Mouse (Mus musculus) retina, adult 2 months (tissue): Measurements from ENCODE around the gene Mrpl45.

ENCODE experiments used
- DNase-seq: peaks from one replicate; pipeline ENCODE4 v3.0.0-alpha.2; 2012; ENCODE audit warnings: low read depth, low spot score

Gene Mrpl45

DNA sequence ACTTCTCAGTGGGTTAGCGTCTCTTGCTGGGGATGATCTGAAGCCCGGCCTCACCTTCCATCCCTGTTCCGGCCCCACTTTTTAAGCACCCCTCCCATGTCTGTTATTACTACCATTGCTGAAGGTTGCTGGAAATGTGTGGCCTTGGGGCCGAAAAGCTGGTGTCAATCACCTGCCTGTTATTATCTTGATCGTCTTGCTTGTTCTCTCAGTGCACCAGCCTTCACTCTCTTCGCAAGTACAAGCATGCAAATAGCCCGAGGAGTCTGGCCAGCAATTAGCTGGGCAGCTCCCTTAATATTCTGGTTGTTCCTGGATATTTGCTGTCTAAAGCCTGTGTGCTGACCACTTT, 48.1 kb downstream of the Mrpl45 start:
- DNase-seq: no peak

DNA sequence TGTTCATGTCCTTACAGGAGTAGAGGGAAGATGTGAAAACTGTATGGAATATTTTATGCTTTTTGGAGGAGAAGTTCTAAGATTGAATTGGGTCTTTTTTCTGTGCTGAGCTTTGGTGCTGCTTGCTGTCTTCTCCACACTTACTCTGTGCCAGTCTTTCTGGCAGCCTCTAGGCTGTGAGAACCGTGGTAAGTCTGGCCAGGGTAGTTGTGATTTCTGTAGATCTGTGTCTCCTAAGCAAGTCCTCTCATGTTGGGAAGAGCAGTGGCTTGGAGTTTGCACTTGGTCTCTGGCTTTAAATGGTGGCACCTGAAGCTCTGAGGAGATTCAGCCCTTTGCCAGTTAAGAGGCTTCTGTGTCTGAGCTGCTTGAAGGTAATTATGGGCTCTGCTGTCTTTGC, 50.0 kb downstream of the Mrpl45 start:
- no peak for DNase-seq

DNA sequence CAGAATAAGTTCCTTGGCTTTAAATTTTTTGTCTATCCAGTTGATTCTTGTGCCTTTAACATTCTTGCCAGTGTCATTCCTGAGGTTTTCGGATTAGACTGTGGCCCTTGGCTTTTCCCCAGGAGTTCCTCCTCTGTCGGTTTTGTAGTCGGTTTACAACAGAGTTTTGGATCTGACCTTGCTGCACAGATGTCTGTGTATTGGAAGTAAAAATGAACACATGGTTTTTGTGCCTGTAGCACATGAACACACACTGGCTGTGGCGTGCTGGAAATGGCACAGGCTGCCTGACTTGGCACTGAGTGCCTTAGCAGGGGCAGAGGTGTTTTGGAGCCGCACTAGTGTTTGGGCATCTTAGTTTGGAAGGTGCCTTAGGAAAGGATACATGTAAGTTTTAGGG, 53.0 kb downstream of the Mrpl45 start:
- no peak for DNase-seq

DNA sequence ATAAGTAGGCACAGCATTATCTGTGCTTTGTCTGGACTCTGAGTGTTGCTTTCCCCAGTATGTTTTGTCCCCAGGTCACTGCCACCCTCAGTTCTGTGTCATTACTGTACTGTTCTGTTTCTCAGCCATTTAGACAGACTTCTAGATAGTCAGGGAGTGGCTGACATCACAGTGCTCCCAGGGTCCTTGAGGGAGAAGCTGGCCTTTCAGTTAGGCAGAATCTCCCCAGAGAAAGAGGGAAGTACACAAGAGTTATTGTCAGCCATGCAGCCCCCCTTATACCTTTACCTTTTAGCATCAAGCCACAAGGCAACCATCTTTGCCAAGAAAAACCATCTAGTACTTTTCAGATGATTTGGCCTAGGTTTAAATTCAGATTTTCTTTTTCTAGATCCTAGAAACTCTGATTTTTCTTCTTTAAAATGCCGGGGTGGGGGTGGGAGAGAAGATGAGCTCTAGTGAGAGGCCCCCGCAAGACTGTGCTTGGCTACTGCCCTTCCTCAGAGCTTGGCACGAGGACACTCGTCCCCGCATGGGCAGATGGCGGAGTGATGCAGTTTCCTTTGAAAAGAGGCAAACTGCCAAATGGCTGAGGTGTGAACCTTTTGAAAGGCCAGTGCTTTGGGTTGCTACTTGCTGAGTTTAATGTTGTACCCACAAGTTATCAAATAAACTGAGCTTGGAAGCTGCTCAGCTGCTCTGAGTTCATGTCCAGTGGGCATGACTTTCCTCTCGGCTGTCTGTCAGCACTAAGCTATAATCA, 55.0 kb downstream of the Mrpl45 start:
- DNase-seq: no peak

DNA sequence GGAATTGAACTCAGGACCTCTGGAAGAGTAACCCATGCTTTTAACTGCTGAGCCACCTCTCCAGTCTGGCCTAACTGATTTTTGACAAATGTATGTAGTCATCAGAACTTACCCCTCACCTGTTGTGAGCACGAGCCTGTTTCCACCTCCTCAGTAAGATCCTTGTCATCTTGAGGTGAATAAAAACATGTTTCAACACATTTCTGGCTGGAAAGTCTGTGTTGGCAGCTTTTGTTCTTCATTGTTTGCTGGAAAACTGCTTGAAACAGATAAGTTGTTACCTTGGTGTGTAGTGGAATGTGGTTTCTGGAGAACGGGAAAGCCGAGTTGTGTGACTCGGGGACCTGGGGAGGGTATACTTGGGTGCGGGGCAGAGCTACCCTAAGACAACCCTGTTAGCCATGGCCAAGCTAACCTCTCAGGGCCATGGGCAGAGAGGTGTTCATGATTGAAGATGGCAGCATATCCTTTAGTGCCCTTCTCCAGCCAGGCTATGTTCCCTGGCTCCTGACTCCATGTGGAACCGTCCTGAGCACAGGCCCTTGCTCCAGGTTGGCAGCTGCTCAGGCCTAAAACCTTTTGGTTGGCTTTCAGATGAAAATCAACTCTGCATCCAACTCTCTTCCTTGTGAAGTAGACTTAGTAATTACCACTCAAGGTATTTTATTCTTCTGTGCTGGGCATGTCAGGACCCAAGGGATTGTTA, 56.8 kb downstream of the Mrpl45 start:
- DNase-seq: no peak

DNA sequence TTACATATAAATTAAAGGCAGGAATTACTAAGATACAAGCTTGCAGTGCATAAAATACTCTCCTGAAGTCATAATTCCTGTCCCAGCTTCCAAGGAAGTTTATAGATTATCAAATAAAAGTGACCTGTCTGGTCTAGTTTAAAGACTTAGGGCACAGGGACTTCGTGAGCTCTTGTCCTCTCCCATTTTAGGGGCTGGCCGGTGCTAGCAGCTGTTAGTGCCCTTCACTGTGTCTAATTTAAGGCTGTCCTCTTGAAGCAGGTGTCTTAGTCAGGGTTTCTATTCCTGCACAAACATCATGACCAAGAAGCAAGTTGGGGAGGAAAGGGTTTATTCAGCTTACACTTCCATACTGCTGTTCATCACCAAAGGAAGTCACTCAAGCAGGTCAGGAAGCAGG, 57.9 kb downstream of the Mrpl45 start:
- no peak for DNase-seq
